Mouse (Mus musculus): Measurements from ENCODE around the gene Serpina3b.

Serpina3b gene

GRCm38 (mm10) chr12:104178577-104178976, 50.8 kb downstream of the Serpina3b start:
- DNase-seq, result no peak

GRCm38 (mm10) chr12:104178987-104179386, 51.2 kb downstream of the Serpina3b start:
- no peak for DNase-seq

- DNase-seq, result no peak
These were observed 57.2 kb downstream of the Serpina3b start for GRCm38 (mm10) chr12:104185046-104185445.

GRCm38 (mm10) chr12:104186041-104186581, 58.3 kb downstream of the Serpina3b start:
- no peak for DNase-seq

Measured in kidney, adult 8-10 months (tissue).